In genomic region chr15:100066702-100067101, GRCm38 (mm10) we compare ENCODE assay signal across 16 mouse cellular contexts. TPM values are rescaled to one million over a fixed set of nuclear protein-coding genes. Genes with fewer than 3 reads are reported as not detected.
DNase-seq lines count a peak whose midpoint lies in the region; ATAC-seq and TF ChIP-seq lines count a peak whose summit lies in the region.
"Had no signal": no experiment of that assay in that cellular context is flagged by ENCODE, and none has a peak within 500 bp of the region (broad histone marks: within the 10 kb centered on the region; RNA-seq: fewer than 3 reads in every experiment).

No protein-coding gene starts in this region.

- no peak for DNase-seq in limb, embryonic 10.5 days (ENCODE audit: low spot score)
- peak; percentile 52 for DNase-seq in ZHBTc4 (ENCODE audit: low read depth, low spot score)
- DNase-seq in intestine, embryonic 14.5 days (ENCODE audit: low spot score): no peak
- DNase-seq in kidney, postnatal 0 days (ENCODE audit: low spot score): peak; percentile 63
- no peak for DNase-seq in spleen, adult 12 weeks (ENCODE audit: low spot score)
- DNase-seq in layer of hippocampus, adult 9-10 months (ENCODE audit: low spot score): no peak
- no peak for DNase-seq in thymus, postnatal 10 days (ENCODE audit: low spot score in 2 of 2)
- DNase-seq: adrenal gland, adult 2 months; cerebellum, postnatal 25 days; gastrocnemius, postnatal 36 days; liver, embryonic 13.5 days had no signal

- no peaks in the 10 kb centered on the region for H3K27me3 ChIP-seq in limb, embryonic 13.5 days
- H3K27me3 ChIP-seq in limb, embryonic 10.5 days (ENCODE audit: low read depth, poor library complexity, severe bottlenecking): no peaks in the 10 kb centered on the region
- H3K27me3 ChIP-seq in intestine, embryonic 14.5 days (replicated peaks; ENCODE audit: control insufficient read depth, insufficient read depth, low read length): no peaks in the 10 kb centered on the region
- H3K27me3 ChIP-seq in kidney, postnatal 0 days (ENCODE audit: insufficient read depth, low read length): no peaks in the 10 kb centered on the region
- H3K27me3 ChIP-seq: embryonic facial prominence, embryonic 12.5 days; liver, embryonic 13.5 days; Patski had no signal

- no peak overlapping the region for H3K27ac ChIP-seq in limb, embryonic 13.5 days
- no peak overlapping the region for H3K27ac ChIP-seq in limb, embryonic 10.5 days
- H3K27ac ChIP-seq in intestine, embryonic 14.5 days (ENCODE audit: low read depth): peak overlapping the region; percentile 45; the same call in 1 of the 2 replicates
- peak overlapping the region; percentile 52 for H3K27ac ChIP-seq in kidney, postnatal 0 days
- H3K27ac ChIP-seq: embryonic facial prominence, embryonic 12.5 days; liver, embryonic 13.5 days; midbrain, embryonic 10.5 days had no signal

- H3K36me3 ChIP-seq in limb, embryonic 13.5 days: no peaks in the 10 kb centered on the region; the same call in 1 of the 2 replicates
- H3K36me3 ChIP-seq in limb, embryonic 10.5 days: peaks cover 6% of the 10 kb centered on the region; the same call in 1 of the 2 replicates
- no peaks in the 10 kb centered on the region for H3K36me3 ChIP-seq in intestine, embryonic 14.5 days (ENCODE audit: control insufficient read depth, insufficient read depth, low read length)
- no peaks in the 10 kb centered on the region for H3K36me3 ChIP-seq in kidney, postnatal 0 days (ENCODE audit: insufficient read depth, low read length)
- H3K36me3 ChIP-seq: embryonic facial prominence, embryonic 12.5 days; liver, embryonic 13.5 days had no signal

- H3K4me3 ChIP-seq in limb, embryonic 13.5 days: no peak overlapping the region
- H3K4me3 ChIP-seq in limb, embryonic 10.5 days: no peak overlapping the region
- no peak overlapping the region for H3K4me3 ChIP-seq in intestine, embryonic 14.5 days (ENCODE audit: low read depth, low read length)
- no peak overlapping the region for H3K4me3 ChIP-seq in kidney, postnatal 0 days (replicated peaks; ENCODE audit: low read depth, low read length)
- H3K4me3 ChIP-seq: embryonic facial prominence, embryonic 12.5 days; liver, embryonic 13.5 days; midbrain, embryonic 10.5 days had no signal

- 0 out of 2 replicates have a peak overlapping the region, but pooled peaks have one; percentile 9 for H3K4me2 ChIP-seq in limb, embryonic 13.5 days (replicated peaks)
- H3K4me2 ChIP-seq in intestine, embryonic 14.5 days (ENCODE audit: low read length): no peak overlapping the region
- peak overlapping the region; percentile 30 for H3K4me2 ChIP-seq in kidney, postnatal 0 days (ENCODE audit: low read length)
- H3K4me2 ChIP-seq: embryonic facial prominence, embryonic 12.5 days; liver, embryonic 13.5 days had no signal

- no peak for ATAC-seq in limb, embryonic 13.5 days (ENCODE audit: low FRiP score, low read depth)
- ATAC-seq in intestine, embryonic 14.5 days (replicated peaks; ENCODE audit: low FRiP score, low TSS enrichment, low read depth): no peak
- ATAC-seq in kidney, postnatal 0 days (replicated peaks; ENCODE audit: low FRiP score, low read depth): no peak
- ATAC-seq: inflammation-experienced regulatory T-cells, adult 6 months; Patski had no signal

- H3K9ac ChIP-seq in limb, embryonic 13.5 days: no peak overlapping the region
- H3K9ac ChIP-seq in intestine, embryonic 14.5 days (ENCODE audit: low read length): no peak overlapping the region
- no peak overlapping the region for H3K9ac ChIP-seq in kidney, postnatal 0 days (ENCODE audit: low read depth, low read length)
- H3K9ac ChIP-seq: embryonic facial prominence, embryonic 12.5 days; liver, embryonic 13.5 days had no signal

- WGBS in limb, embryonic 13.5 days: 44% methylated on average over 9 of the region's 9 CpGs
- 82% methylated on average over 9 of the region's 9 CpGs for WGBS in limb, embryonic 10.5 days
- WGBS in intestine, embryonic 14.5 days: 63% methylated on average over 9 of the region's 9 CpGs
- WGBS in kidney, postnatal 0 days: 36% methylated on average over 9 of the region's 9 CpGs

- no peaks in the 10 kb centered on the region for H3K9me3 ChIP-seq in limb, embryonic 13.5 days
- H3K9me3 ChIP-seq in limb, embryonic 10.5 days (replicated peaks): no peaks in the 10 kb centered on the region
- H3K9me3 ChIP-seq in intestine, embryonic 14.5 days (ENCODE audit: control insufficient read depth, low read length): no peaks in the 10 kb centered on the region
- H3K9me3 ChIP-seq in kidney, postnatal 0 days (replicated peaks; ENCODE audit: low read length): no peaks in the 10 kb centered on the region
- H3K9me3 ChIP-seq: embryonic facial prominence, embryonic 12.5 days; liver, embryonic 13.5 days; midbrain, embryonic 10.5 days had no signal

- TF ChIP-seq CTCF in kidney, postnatal 0 days (IDR thresholded peaks at IDR 0.05; ENCODE audit: low read depth): no peak

- peaks cover 14% of the 10 kb centered on the region for H3K4me1 ChIP-seq in limb, embryonic 13.5 days
- peaks cover 5% of the 10 kb centered on the region; the same call in 1 of the 2 replicates for H3K4me1 ChIP-seq in limb, embryonic 10.5 days
- no peaks in the 10 kb centered on the region for H3K4me1 ChIP-seq in intestine, embryonic 14.5 days (replicated peaks; ENCODE audit: control insufficient read depth, insufficient read depth, low read length)
- H3K4me1 ChIP-seq in kidney, postnatal 0 days (replicated peaks; ENCODE audit: insufficient read depth, low read length): 0 out of 2 replicates have a peak, but pooled peaks cover 6% of the 10 kb centered on the region
- H3K4me1 ChIP-seq: embryonic facial prominence, embryonic 12.5 days had no signal

RNA-seq across cellular contexts. Expression of gene Dip2b, which starts 28.2 kb away (rescaled TPM):
- polyA plus RNA-seq in limb, embryonic 13.5 days (2015; fragmentation: Nextera tagmentation; extraction: Ambion mirVana): 11.0 and 11.1 TPM in 2 replicates
- 13.6 and 16.4 TPM in 2 replicates for polyA plus RNA-seq in limb, embryonic 10.5 days (2016; fragmentation: Nextera tagmentation; extraction: Ambion mirVana)
- 15.2 and 15.5 TPM in 2 replicates for polyA plus RNA-seq in intestine, embryonic 14.5 days (2014; fragmentation: Nextera tagmentation; extraction: Ambion mirVana)
- polyA plus RNA-seq in kidney, postnatal 0 days (2015; fragmentation: Nextera tagmentation; extraction: Ambion mirVana): 4.9 and 5.7 TPM in 2 replicates

Comparison
In these comparisons a context has a peak if more than half of its experiments do, and no peak if none do; other contexts are left out.
1. H3K27ac ChIP-seq: peak in intestine, embryonic 14.5 days (single experiment) and kidney, postnatal 0 days (single experiment); none in limb, embryonic 13.5 days (single experiment) and limb, embryonic 10.5 days (single experiment).
2. DNase-seq: peak in ZHBTc4 (single experiment) and kidney, postnatal 0 days (single experiment); none in limb, embryonic 10.5 days (single experiment), intestine, embryonic 14.5 days (single experiment), spleen, adult 12 weeks (single experiment), layer of hippocampus, adult 9-10 months (single experiment) and thymus, postnatal 10 days (0 of 2).